Mouse (Mus musculus) layer of hippocampus, adult 2 months (tissue): ENCODE results near the gene Prss38. TPM values are rescaled to one million over a fixed set of nuclear protein-coding genes. Genes with fewer than 3 reads are reported as not detected.

Source experiments
- DNase-seq, 2 experiments: peaks; one replicate each; pipeline ENCODE4 v3.0.0; 2022; ENCODE audit warnings: low spot score in 2 of 2
- H3K27ac ChIP-seq: fragments of 200-600 bp; 2 replicates; pipeline ENCODE4 v1.8.1; 2022
- H3K4me3 ChIP-seq: fragments of 200-600 bp; 2 replicates; pipeline ENCODE4 v1.8.1; 2022; ENCODE audit warnings: mild to moderate bottlenecking
- CTCF ChIP-seq: fragments of 200-600 bp; conservative IDR thresholded peaks from 2 replicates; pipeline ENCODE4 v1.8.1; 2022; ENCODE audit warnings: antibody characterized with exemption, mild to moderate bottlenecking, moderate library complexity
- total RNA-seq, 2 experiments: library from RNA; stranded (reverse); gene quantifications; 2 replicates each; pipeline ENCODE4 v1.2.3; 2021

Prss38 gene
- total RNA-seq, 2 experiments from 2014 or later = not detected

DNA sequence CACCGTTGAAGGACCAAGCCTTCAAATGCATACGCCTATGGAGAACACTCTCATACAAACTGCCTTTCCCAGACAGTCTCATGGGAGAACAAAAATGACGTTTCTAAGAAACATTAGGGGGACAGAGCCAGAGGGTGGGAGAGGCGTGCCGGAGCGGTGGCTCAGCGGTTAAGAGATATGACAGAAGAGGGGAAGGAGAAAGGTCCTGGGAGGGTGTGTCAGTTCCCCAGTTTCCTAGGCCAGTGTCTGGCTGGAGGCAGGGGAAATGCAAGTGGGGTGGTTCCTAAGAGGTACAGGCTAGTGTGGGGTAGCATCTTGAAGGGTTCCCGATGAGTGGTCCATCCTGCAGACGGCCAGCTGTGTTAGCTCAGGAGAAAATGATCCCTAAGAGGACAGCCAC, 14.2 kb downstream of the Prss38 start:
- no peak overlapping the region for H3K27ac ChIP-seq
- H3K4me3 ChIP-seq = no peak overlapping the region
- TF ChIP-seq CTCF = no peak
- no peak for DNase-seq

DNA sequence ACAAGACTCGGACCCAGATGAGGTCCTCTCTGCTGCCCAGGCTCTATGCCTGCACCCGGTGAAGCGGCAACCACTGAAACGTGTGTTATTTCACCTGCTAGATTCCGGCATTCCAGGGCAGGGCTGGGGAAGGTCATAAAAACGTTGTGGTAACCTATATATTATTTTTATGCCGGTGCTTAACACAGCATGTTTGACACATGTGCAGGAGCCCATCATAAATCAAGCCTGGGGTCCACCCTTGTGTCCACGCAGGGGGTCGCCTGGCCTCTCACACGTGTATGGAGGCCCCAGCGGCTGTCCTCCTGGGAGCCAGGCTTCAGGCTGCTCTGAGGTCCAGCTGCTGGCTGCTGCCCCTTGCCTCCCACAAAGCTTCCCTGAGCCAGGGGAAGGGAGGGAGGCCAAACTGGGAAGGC, 18.6 kb downstream of the Prss38 start:
- no peak overlapping the region for H3K27ac ChIP-seq
- no peak for DNase-seq
- no peak overlapping the region for H3K4me3 ChIP-seq
- TF ChIP-seq CTCF = no peak

DNA sequence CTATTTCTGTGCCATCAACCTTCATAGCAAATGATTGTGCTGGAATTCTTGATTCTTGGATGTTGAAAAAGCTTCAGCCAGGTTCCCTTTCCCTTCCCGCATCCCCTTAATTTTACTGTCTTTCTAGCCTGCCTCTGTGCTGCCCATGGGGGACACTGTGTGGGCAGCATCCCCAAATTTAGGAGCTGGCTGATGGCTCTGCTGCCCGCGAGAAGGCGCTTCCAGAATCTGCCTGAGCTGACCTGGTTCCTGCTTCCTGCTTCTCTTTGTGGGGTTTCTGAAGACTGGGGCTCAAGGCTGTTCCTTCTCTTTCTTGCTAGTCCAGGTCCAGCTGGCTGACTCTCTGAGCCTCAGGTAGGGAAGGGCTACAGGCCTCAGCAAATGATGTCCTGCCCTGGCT, 20.7 kb downstream of the Prss38 start:
- no peak for TF ChIP-seq CTCF
- DNase-seq = no peak

DNA sequence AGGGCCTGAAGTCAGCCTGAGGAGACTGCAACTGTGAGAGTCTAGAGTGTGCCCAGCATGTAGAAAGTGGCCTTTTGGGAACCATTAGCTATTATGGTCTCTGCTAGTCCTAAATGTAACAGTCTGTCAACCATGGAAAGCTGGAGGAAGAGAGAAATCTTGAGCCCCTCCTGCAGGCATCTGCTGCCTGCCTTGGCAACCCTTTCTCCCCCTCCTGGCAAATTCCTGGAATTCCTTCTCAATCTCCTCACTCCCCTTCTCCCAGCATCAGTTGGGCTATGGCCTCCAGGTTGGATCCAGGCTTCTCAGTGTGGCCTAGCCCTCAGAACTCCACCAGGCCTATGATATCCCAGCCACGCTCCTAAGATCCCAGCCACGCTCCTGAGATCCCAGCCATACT, 25.1 kb downstream of the Prss38 start:
- H3K27ac ChIP-seq = no peak overlapping the region
- DNase-seq = no peak
- no peak overlapping the region for H3K4me3 ChIP-seq
- TF ChIP-seq CTCF = peak; percentile 10; the same call in 1 of the 2 replicates

More for the DNA sequence above, 20.7 kb downstream of the Prss38 start:
- Histone ChIP-seq H3K4me3 (no peak overlapping the region), H3K27ac (no peak overlapping the region)

DNA sequence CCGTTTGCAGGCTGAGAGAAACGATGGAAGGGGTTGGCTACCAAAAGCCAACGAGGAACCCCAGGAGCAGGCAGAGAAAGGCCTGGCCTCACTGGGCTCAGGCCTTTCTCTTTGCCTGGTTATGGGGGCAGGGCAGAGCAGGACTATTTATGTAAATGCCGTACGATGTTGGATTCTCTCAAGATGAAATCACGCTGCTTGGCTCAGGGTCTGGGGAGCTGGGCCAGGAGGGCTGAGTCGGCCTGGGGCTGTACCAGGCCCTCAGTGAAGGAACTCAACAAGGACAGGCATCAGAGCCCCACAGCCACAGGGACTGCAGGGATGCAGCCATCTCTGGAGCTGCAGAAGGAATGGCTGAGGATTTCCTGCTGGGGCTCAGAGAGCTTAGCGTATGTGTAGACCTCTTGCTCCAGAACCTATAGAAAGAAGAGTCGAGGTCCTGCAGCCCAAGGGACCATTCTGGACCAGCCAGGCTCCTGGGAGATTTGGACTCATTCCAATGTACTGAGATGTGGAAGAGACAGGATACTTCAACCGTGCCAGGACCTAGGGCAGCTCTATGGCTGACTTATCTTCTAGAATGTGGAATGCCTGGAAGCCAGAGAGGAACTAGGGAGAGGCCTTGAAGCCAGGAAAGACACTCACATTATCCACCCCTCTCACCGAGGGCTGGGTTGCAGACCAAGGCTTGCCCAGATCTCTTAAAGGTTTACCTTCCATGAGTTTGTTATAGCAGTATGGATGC, 29.1 kb downstream of the Prss38 start:
- DNase-seq = no peak
- H3K4me3 ChIP-seq = no peak overlapping the region
- no peak for TF ChIP-seq CTCF
- no peak overlapping the region for H3K27ac ChIP-seq

DNA sequence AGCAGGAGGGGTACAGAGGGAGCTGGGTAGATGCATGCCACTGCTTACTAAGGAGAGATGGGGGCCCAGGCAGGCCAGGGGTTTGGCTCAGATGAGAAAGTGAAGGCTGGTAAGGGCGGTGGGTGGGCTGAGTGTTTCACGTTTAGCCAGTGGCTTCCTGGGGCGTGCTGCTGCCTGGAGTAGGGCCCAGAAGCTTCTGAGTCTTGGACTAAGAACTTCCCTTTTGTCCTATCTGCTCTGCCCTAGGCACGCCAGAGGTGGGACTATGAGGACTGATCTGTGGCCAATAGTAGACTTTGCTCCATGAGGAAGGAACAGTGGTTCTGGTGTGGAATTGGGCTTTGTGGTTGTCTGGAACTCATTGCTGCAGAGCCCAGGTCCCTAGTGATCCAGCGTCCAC, 32.5 kb downstream of the Prss38 start:
- Histone ChIP-seq H3K27ac (no peak overlapping the region), H3K4me3 (no peak overlapping the region)
- DNase-seq = no peak
- TF ChIP-seq CTCF = no peak

DNA sequence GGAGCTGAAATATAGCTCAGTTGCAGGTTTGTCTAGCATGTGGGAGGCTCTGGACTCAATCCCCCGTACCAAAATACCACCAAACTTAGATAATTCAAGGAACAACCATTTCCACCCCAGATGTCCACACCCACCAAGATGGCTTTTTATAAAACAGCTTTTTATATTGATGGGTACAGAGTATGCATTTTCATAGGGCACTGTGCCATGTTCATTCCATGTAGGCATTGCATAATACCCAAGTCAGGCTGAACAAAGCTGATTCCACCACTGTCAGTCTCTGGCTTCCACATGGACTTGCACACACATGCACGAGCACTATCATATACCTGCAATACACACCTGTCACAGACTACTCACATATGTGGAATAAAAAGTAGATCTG, 36.7 kb downstream of the Prss38 start:
- Histone ChIP-seq H3K27ac (peak overlapping the region; percentile 90), H3K4me3 (no peak overlapping the region)
- peak; percentile 65 to 84 for DNase-seq
- TF ChIP-seq CTCF = no peak

DNA sequence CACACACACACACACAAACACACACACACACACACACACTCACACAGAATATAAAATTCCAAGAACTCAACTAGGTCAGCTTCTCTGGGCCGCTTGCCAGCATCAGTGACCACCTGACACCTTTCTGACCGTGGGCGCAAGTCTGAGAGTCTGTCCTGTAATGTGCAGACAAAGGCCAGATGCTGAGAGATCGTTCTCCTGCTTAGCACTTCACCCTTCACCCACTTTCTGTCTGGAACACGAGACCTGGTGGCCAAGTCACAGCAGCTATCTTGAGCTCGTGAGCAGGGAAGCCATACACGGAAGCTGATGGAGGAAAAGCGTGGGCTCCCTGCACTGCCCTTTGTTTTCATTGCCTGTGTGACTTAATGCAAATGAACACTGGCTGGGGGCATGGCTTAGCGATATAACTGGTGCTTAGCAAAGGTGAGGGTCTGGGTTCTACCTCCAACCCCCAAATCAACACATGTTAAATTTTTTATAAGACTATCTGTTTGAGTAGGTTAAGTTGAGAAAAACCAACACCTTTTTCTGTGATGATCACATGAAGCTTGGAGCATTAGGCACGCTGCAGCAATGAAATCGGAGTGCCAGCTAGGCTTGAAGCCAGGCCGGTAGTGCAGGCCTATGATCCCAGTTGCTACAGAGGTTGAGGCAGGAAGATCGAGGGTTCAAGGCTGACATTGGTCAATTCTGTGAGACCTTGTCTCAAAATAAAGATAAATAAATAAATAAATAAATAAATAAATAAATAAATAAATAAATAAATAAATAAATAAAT, 37.3 kb downstream of the Prss38 start:
- peak overlapping the region; percentile 90 for H3K27ac ChIP-seq
- H3K4me3 ChIP-seq = no peak overlapping the region
- TF ChIP-seq CTCF = no peak
- DNase-seq = no peak

DNA sequence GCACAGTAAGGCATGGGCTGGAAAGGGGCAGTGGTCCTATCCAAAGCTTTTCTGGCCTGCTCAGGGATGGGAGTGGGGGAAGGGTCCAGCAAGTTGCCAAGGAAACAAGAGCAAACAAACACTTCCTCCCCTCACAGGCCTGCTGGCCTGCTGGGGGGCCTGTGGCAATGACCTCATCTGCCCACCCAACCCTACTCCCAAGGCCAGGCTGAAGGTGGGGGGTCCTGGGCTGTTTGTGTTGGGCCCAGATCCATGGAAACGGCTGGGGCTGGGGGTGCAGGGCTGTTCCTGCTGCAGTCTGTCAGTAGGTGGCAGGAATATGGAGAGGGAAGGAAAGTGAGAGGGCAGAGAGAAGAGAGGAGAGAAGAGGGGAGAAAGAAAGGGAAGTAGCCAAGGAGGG, 39.1 kb downstream of the Prss38 start:
- Histone ChIP-seq H3K27ac (peak overlapping the region; percentile 62; the same call in 1 of the 2 replicates), H3K4me3 (no peak overlapping the region)
- no peak for DNase-seq
- peak; percentile 43 for TF ChIP-seq CTCF

DNA sequence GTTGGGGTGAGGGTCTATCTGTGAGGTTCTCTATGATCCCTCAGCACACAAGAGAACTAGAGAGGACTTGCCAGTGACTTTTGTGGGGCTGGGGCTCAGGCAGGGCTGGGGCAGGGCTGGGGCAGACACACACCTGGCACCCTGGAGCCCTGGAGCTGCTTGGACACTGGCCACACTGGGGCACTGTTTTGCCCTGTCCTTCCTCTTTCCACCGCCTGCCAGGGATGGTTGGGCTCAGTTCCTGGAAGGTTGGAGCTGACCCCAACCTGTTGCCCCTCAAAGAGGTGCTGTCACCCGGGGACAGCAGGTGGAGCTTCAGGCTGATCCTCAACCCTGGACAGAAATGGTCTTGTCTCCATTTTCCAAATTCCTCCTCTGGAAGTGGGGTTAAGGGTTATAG, 39.5 kb downstream of the Prss38 start:
- no peak for TF ChIP-seq CTCF
- DNase-seq = no peak
- Histone ChIP-seq H3K27ac (peak overlapping the region; percentile 62; the same call in 1 of the 2 replicates), H3K4me3 (no peak overlapping the region)

DNA sequence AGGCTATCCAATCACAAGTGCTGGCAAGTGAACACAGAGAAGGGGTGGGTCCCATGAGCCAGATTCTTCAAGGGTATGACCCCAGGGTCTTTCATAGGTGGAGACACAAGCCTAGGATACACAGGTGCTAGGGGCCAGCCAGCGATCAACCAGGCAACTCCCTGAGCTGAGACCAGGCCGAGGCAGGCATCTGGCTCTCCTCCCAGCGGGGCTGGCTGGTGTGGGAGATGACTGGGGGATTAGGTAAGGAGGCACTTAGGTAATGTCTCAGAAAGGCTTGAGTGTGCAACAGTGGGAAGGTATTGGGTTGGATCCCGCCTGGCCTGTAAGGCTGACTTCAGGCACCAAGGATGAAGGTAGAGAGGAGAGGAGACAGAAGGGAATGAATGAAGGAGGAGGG, 40.3 kb downstream of the Prss38 start:
- Histone ChIP-seq H3K4me3 (no peak overlapping the region), H3K27ac (no peak overlapping the region)
- no peak for DNase-seq
- TF ChIP-seq CTCF = no peak

DNA sequence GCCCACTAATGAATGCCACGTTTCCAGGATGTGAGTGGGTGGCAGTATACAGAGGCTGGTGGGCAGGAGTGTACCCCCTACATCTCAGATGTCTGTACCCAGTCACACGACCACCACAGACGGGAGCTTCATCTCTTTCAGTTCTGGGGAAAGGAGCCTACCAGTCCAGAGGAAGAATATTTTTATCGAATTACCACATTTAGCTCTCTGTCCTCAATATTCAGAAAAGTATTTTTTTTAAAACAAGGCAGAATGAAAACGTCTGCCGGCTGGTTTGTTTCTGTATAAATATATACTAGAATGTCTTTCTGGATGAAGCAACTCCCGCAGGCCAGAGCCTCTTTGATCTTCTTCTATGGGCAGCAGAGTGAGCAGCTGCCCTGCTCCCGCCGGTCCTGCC, 42.5 kb downstream of the Prss38 start:
- H3K27ac ChIP-seq = peak overlapping the region; percentile 71
- no peak for DNase-seq
- TF ChIP-seq CTCF = no peak
- no peak overlapping the region for H3K4me3 ChIP-seq

DNA sequence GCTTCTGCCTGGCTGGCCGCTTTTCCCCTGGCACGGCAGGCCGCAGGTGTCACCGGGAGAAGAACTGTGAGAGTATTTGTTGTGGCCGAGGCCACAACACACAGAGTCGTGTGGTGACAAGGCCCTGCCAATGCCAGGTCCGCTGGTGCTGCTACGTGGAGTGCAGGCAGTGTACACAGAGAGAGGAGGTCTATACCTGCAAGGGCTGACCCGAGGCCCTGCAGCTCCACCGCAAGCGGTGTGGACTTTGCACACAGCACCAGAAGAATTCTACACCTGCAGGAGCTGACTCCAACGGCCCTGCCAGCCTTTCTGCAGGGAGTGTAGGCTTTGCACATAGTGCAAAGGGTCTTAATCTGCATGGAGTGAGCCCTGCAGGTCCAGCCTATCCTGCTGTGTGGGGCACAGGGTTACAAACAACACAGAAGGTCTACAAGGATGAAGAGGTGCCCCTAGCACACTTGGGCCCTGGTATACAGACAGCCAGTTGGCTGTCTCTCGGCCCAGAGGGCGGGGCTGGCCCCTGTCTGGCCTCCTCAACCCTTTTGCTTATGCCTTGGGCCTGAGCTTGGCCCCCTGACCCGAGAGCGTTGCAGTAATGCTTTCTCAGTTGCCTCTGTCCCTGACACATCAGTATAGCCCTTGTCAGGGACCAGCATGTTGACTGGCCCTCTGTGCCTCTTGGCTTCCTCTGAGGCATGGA, 44.1 kb downstream of the Prss38 start:
- no peak overlapping the region for H3K4me3 ChIP-seq
- TF ChIP-seq CTCF = no peak
- DNase-seq = no peak
- no peak overlapping the region for H3K27ac ChIP-seq
